Mouse (Mus musculus): ENCODE results near the gene Dock3.
A peak's percentile ranks its signal among the peaks of the same experiment; 100 is the strongest.

Gene Dock3

DNA sequence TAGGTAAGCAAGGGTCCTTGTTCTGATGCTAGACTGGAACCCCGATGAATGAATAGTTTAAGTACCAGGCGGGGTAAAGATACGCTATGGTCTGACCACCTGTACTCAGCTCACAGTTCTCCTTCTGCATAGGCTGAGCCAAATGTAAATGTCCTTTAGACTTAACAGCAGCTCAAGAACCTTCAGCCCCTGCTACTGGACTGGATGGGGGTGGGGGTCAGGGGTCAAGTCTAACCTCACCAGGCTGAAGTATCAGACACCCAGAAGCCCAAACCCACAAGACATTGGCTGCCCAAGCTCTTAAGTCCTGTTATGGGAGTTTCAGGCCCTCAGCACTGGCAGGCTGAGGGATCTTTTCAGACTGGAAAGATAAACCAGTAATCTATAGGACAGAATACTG lies 343.4 kb downstream of the Dock3 start:
- DNase-seq (ENCODE audit: low spot score in 2 of 2), result no peak

DNA sequence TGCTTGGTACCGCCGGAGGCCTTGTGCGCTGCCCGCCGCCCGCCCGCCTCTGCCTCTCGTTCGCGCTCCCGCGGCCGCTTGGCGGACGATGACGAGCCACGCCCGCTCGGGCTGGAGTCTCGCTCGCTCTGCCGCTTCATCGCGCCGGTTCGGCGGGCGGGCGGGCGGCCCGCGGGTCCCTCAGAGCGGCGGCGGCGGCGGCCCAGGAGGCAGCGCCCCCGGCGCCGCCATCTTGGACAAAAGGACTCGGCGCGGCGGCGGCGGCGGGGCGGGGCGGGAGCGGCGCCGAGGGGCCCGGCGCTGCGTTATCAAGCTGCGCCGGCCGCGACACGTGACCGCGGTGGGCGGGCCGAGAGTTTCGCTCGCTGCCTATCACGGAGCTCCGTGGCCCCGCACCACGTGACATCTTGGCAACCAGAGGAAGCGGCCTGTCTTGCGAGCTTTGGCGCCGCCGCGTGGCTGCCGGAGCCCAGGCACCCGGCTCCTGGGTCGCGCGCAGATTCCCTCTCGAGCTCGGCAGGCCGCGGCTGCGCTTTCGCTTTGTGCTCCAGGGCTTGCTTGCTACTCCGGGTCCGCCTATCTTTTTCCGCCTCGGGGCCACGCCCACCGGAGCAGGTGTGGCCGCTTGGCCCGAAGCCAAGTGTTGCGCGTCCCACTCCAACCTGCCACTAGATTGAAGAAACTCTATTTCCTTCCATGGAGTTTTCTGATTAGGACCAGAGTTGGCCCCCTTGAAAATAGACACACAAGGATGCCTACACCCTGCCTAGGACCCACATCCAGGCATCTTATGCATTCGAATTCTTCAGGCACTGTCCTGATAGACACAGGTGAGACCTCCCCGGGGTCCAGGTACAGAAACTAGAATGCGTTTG lies 344.6 kb downstream of the Dock3 start, which contains the start of gene Rbm15b:
Gene Rbm15b (minus strand): TSS at position 601 of the 875 bp plus-strand sequence.
- DNase-seq (ENCODE audit: low spot score in 2 of 2), result peak; percentile 98 to 99

DNA sequence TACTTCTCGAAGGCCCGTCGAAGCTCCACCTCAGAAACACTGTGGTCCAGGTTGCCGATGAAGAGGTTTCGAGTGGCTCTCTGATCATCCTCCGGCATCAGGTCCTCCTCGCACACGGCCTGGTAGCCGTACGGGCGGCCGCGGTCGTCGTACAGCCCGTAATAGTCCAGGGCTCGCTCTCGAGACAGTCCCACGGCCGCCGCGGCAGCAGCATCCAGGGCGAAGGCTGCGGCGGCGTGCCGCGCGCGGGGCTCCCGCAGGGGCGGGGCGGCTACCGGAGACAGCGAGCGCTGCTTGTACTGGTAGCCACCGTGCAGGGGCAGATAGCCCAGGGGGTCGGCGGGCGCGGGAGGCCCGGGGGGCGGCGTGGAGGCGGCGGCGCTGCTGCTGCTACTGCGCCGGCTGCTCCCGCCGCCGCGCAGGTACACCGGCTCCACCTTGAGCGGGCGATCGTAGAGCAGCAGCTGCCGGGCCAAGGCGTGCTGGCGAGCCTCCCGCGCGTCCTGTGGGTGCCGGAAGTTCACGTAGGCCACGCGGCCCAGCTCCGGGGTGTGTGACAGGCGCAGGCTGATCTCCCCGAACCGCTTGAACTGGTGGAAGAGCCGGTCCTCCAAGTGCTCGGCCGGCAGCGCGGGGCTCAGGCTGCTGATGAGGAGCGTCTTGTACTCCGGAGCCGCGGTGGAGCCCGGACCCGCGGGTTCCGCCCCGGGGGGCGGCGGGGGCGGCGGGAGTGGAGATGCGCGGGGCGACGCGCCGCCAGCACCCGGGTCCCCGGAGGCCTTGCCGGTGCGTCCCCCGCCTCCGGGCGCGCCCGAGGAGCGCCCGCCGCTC lies 345.6 kb downstream of the Dock3 start:
- DNase-seq (ENCODE audit: low spot score in 2 of 2), result peak; percentile 61 to 84

DNA sequence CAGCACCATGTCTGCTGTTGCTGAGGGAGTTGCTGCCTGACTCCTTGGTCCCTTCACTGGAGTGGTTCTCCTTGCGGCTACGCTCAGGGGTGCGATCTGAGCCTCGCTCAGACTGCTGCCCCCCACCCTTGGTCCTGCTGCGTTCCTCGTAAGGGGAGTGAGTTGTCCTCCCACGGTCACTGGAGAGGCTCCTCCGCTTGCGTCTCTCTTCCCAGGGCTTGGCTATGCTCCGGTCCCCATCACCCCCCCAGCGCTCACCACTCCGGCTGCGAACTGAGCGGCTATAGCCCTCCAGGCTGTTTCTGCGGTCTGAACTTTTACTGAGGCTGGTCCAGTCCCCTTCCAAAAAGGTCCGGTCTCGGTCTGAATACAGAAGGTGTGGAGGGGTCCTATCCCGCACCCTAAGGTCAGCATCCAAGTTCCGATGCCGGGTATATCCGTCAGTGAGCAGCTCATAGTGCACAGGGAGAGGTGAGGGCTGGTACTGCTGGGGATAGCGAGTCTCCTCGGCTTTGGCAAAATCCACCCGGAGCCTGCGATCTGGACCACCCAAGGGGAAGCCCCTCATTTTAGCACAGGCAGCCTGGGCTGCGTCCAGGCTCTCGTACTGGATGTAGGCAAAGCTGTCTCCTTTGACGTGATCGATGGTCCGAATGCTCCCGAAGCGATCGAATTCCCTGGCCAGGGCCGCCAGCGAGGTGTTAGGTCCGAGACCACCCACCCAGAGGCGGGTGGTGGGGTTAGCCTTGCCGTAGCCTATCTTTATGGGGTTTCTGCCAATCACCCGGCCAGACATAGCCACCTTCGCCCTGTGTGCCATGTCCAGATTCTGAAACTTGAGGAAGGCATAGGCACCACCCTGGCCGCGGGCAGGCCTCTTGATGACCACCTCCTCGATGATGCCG lies 346.5 kb downstream of the Dock3 start:
- peak in 1 of 2 experiments; percentile 69 for DNase-seq (ENCODE audit: low spot score in 2 of 2)

DNA sequence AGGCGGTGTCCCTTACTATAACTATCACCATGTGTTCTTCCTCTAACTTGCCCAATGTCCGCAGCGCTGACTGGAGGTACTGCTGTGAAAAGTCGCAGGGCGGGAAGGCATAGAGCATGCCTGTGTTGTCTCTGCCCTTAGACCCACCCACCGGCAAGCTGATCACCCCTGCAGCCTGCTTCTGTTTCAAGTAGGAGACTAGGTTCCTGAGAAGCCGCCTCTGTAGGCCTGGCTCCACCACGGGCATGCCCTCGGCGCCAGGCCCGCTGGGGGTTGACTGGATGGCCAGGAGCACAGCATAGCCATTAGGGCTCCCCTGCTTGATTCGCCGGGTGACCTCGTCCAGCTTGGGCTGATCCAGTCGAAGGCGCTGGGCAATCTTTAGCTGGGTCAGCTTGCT lies 347.4 kb downstream of the Dock3 start:
- peak in 1 of 2 experiments; percentile 68 for DNase-seq (ENCODE audit: low spot score in 2 of 2)

DNA sequence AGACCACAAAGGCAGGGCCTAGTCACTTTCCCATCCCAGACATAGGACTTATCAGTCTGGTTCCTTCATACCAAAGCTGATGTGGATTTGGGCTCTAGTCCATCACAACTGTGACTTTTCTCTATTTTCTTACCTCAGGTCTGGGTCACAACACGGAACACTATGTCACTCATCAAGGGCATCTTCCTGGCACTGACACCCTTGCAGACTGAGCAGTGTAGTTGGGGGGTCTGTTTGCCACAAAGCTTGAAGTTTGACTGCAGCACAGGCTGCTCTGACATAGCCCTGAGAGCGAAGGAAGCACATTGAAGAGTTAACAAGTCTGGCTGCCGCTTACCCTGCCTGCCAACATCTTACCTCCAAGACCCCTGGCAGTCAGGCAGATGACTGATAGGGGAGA lies 348.6 kb downstream of the Dock3 start:
- no peak for DNase-seq (ENCODE audit: low spot score in 2 of 2)

DNA sequence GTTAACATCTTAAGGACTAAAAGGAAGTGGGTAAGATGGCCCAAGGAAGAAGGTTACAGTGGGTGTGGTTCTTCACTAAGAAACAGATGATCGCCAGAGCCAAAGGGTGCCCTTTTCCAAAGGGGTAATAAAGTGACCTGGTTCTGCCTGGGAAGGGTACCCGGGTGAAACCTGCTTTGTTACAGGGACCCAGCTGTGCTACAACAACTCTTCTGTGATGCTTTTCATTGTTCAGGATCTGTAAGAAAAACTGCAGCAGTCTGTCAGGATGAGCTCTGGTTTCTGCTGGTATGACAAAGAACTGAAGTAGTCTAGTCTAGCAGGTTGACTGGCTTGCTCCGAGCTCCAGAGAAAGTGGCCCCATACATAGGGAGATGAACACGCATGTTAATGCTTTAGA lies 349.5 kb downstream of the Dock3 start:
- DNase-seq (ENCODE audit: low spot score in 2 of 2), result no peak

DNA sequence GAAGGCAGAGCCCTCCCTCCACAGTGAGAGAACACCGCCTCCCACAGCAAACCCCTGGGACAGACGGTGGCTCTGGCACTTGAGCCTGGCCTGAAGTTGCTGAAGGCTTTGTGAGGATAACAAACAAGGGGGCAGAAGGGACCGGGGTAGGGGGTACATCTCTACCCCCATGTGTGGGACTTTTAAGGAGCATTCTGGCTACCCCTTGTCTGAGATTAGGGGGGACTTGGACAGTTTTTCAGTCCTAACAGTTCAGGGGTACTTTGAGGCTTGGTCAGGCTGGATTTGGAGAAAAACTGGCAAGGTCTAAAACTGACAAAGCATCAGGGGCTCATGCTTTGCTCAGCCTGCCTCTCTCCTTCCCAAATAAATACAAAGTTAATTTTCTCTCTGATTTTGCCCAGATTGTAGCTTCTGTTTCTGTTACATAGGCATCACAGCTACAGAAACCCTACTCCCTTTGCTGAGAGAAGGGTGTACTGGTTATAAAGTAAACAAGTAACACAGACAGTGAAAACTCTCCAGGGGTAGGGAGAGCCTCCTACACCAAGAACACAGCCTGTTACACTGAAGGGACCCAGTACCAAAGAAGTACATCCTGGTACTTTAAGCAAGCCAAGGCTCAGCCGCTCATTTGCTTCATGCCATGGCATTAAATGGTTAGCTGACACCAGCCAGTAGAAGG lies 350.5 kb downstream of the Dock3 start:
- no peak for DNase-seq (ENCODE audit: low spot score in 2 of 2)

DNA sequence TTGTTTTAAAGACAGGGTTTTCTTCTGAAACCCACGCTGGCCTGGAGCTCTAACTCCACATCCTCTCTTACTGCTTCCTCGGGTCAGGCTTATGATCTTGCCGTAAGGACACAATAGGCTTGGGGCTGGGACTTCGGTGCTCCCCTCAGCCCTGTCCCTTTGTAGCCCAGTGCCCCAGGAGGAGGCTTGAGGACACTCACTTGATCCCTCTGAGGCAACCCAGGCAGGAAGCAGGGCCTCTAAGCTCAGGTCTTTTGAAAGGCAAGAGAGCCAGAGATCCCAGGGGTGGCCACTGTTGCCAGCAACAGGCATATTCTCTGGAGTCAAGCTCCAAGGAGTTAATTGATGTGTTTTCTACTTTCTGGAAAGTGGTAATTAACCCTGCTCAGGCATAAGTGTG lies 352.2 kb downstream of the Dock3 start:
- DNase-seq (ENCODE audit: low spot score in 2 of 2), result no peak

DNA sequence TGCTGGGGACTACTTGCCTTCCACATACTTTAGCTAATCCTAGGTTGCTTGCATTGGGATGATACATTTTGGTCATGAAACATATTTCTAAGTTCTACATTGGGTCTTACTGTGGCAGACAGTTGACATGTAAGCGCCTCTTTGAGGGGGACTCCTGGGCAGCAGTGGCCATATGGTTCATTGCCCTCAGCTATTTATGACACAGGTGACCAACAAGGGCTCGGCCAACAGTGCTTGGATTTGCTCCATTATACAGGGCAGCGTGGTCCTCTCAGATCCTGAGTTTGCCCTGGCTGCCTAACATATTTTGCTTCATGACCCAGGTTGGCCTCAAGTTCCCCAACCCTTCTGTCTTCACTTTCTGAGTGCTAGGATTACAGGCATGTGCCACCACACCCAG lies 355.0 kb downstream of the Dock3 start:
- no peak for DNase-seq (ENCODE audit: low spot score in 2 of 2)

DNA sequence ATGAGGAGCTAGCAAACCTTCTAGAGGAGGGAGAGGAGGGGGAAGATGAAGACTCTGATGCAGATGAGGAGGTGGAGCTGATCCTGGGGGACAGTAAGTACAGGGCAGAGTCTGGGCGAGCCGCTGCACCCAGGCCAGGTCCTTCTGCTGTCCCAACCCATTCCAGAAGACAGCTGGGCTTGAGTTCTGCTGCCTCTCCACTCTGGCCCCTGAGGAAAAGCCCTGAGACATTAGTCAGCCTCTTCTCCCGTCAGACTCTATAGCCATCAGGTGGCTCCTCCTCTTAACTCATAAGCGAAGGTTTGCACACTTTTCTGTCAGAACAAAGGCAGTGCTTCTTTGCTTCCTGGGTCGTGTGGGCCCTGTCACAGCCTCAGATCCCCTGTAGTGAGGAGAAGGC lies 357.5 kb downstream of the Dock3 start:
- no peak for DNase-seq (ENCODE audit: low spot score in 2 of 2)

DNA sequence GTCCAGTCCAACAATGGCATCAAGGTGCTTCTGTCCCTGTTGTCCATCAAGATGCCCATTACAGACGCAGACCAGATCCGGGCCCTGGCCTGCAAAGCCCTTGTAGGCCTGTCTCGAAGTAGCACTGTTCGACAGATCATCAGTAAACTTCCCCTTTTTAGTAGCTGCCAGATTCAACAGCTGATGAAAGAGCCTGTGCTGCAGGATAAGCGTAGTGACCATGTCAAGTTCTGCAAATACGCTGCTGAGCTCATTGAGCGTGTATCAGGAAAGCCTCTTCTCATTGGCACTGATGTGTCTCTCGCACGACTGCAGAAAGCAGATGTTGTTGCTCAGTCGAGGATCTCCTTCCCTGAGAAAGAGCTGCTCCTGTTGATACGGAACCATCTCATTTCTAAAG lies 373.7 kb downstream of the Dock3 start:
- DNase-seq (ENCODE audit: low spot score in 2 of 2), result no peak

DNA sequence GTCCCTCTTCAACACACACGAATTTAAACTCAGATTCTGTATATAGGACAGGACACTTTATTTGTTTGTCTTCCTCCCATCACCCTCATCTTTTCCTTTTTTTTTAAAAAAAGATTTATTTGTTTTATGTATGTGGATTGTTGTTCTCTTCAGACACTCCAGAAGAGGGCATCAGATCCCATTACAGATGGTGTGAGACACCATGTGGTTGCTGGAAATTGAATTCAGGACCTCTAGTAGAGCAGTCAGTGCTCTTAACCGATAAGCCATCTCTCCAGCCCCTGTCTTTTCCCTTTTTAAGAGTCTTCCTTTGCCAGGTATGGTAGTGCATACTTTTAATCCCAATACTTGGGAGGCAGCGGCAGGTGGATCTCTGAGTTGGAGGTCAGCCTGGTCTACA lies 375.0 kb downstream of the Dock3 start:
- no peak for DNase-seq (ENCODE audit: low spot score in 2 of 2)

Measured in spleen, postnatal 4 days (tissue).